Mouse (Mus musculus) embryo, embryonic 11 days (tissue): Measurements from ENCODE around the gene Kcnk18.
A peak's percentile ranks its signal among the peaks of the same experiment; 100 is the strongest.

ENCODE experiments used
- DNase-seq: peaks from one replicate; pipeline ENCODE4 v3.0.0-alpha.2; 2015

The Kcnk18 gene

GRCm38 (mm10) chr19:59228376-59228775, 9.4 kb downstream of the Kcnk18 start:
- DNase-seq, result no peak

- no peak for DNase-seq
Measured at GRCm38 (mm10) chr19:59232786-59233185, 13.8 kb downstream of the Kcnk18 start.

GRCm38 (mm10) chr19:59235001-59235400, 16.0 kb downstream of the Kcnk18 start:
- no peak for DNase-seq

GRCm38 (mm10) chr19:59236046-59236445, 17.0 kb downstream of the Kcnk18 start:
- DNase-seq, result no peak

- no peak for DNase-seq
Measured at GRCm38 (mm10) chr19:59238630-59239029, 19.6 kb downstream of the Kcnk18 start.

GRCm38 (mm10) chr19:59239124-59239817, 20.3 kb downstream of the Kcnk18 start:
- peak; percentile 87 for DNase-seq

- no peak for DNase-seq
Measured at GRCm38 (mm10) chr19:59241987-59242386, 23.0 kb downstream of the Kcnk18 start.

- DNase-seq, result no peak
Measured at GRCm38 (mm10) chr19:59243057-59243456, 24.0 kb downstream of the Kcnk18 start.

- no peak for DNase-seq
Measured at GRCm38 (mm10) chr19:59248144-59248543, 29.1 kb downstream of the Kcnk18 start.

GRCm38 (mm10) chr19:59248553-59249286, 29.7 kb downstream of the Kcnk18 start:
- DNase-seq, result peak; percentile 28

- no peak for DNase-seq
Measured at GRCm38 (mm10) chr19:59252651-59253050, 33.6 kb downstream of the Kcnk18 start.

GRCm38 (mm10) chr19:59259633-59260032, 40.6 kb downstream of the Kcnk18 start:
- DNase-seq, result no peak

- DNase-seq, result peak; percentile 80
Measured at GRCm38 (mm10) chr19:59260718-59261442, 41.9 kb downstream of the Kcnk18 start, which contains the start of gene Slc18a2. Slc18a2 (plus strand) TSS chr19:59260896.

- DNase-seq, result no peak
Measured at GRCm38 (mm10) chr19:59261604-59262003, 42.6 kb downstream of the Kcnk18 start.

- DNase-seq, result no peak
Measured at GRCm38 (mm10) chr19:59263171-59263570, 44.2 kb downstream of the Kcnk18 start.

GRCm38 (mm10) chr19:59264838-59265532, 46.0 kb downstream of the Kcnk18 start:
- no peak for DNase-seq

GRCm38 (mm10) chr19:59265907-59266306, 46.9 kb downstream of the Kcnk18 start:
- no peak for DNase-seq

GRCm38 (mm10) chr19:59267417-59267963, 48.5 kb downstream of the Kcnk18 start:
- peak; percentile 65 for DNase-seq

GRCm38 (mm10) chr19:59273190-59273589, 54.2 kb downstream of the Kcnk18 start:
- DNase-seq, result no peak

- DNase-seq, result peak; percentile 32
Measured at GRCm38 (mm10) chr19:59276354-59276753, 57.3 kb downstream of the Kcnk18 start.

- DNase-seq, result no peak
Measured at GRCm38 (mm10) chr19:59280841-59281240, 61.8 kb downstream of the Kcnk18 start.

GRCm38 (mm10) chr19:59282001-59282400, 63.0 kb downstream of the Kcnk18 start:
- no peak for DNase-seq
